Mouse (Mus musculus) liver, embryonic 14.5 days (tissue): Measurements from ENCODE around the gene Fxr1. TPM values are rescaled to one million over a fixed set of nuclear protein-coding genes. Genes with fewer than 3 reads are reported as not detected.
"Not testable (repeated sequence)": the region's sequence is repeated elsewhere in the genome, so short reads cannot be mapped to it uniquely, and the experiment has no call there.

Experiments used
- ATAC-seq: fragments of 200-750 bp; cut with Nextera tagmentation; 2 replicates; pipeline ENCODE4 v1.8.0; 2017; ENCODE audit warnings: moderate number of reproducible peaks, mild to moderate bottlenecking, moderate library complexity; ENCODE audit not compliant: insufficient read depth
- DNase-seq, 3 experiments: peaks; one replicate each; pipeline ENCODE4 v3.0.0-alpha.2; 2012 to 2013; ENCODE audit warnings: low read depth in 3 of 3, low spot score in 3 of 3
- H3K27ac ChIP-seq: fragments of 300-500 bp; sonication (generic); 2 replicates; pipeline ENCODE4 v1.5.1; 2014; ENCODE audit warnings: moderate library complexity, mild to moderate bottlenecking, control low read depth, inconsistent platforms
- H3K27me3 ChIP-seq: fragments of 300-500 bp; sonication (generic); 2 replicates; pipeline ENCODE4 v1.6.1; 2014; ENCODE audit warnings: mild to moderate bottlenecking, low read length, moderate library complexity; ENCODE audit not compliant: control insufficient read depth, insufficient read depth
- H3K36me3 ChIP-seq: fragments of 300-500 bp; sonication (generic); replicated peaks from 2 replicates; pipeline ENCODE4 v1.6.1; 2014; ENCODE audit warnings: low read depth; ENCODE audit not compliant: control insufficient read depth, insufficient read depth
- H3K4me1 ChIP-seq, 2 experiments: fragments of 200-500 bp in 1 of 2; fragments of 300-500 bp in 1 of 2; sonication (generic) in 1 of 2; replicated peaks; 2 replicates each; pipeline ENCODE4 v1.6.1; 2012 to 2014; ENCODE audit warnings: antibody characterized with exemption in 1 of 2, inconsistent platforms in 1 of 2, low read length in 1 of 2; ENCODE audit not compliant: control insufficient read depth in 2 of 2, insufficient read depth in 2 of 2
- H3K4me2 ChIP-seq: fragments of 300-500 bp; sonication (generic); 2 replicates; pipeline ENCODE4 v1.6.1; 2014; ENCODE audit warnings: low read depth, mild to moderate bottlenecking, control low read depth, moderate library complexity
- H3K4me3 ChIP-seq, 2 experiments: fragments of 200-500 bp in 1 of 2; fragments of 300-500 bp in 1 of 2; sonication (generic) in 1 of 2; 2 replicates each; pipeline ENCODE4 v1.5.1; 2012 to 2014; ENCODE audit warnings: low read depth in 2 of 2, low read length in 2 of 2, mild to moderate bottlenecking in 2 of 2, control low read depth in 1 of 2, inconsistent platforms in 1 of 2, moderate library complexity in 1 of 2; ENCODE audit not compliant: insufficient read depth in 1 of 2
- H3K9ac ChIP-seq: fragments of 300-500 bp; sonication (generic); replicated peaks from 2 replicates; pipeline ENCODE4 v1.6.1; 2014; ENCODE audit warnings: mild to moderate bottlenecking, control low read depth, moderate library complexity
- H3K9me3 ChIP-seq: fragments of 300-500 bp; sonication (generic); 2 replicates; pipeline ENCODE4 v1.6.1; 2016; ENCODE audit warnings: low read length, mixed read lengths; ENCODE audit not compliant: control insufficient read depth
- CTCF ChIP-seq: IDR thresholded peaks from 2 replicates; pipeline ENCODE4 v1.5.1; 2016; ENCODE audit warnings: antibody characterized with exemption, low read depth, control low read depth
- EP300 ChIP-seq: IDR thresholded peaks from 2 replicates; pipeline ENCODE4 v1.6.1; 2016; ENCODE audit warnings: antibody characterized with exemption, low read depth
- WGBS: fragments of 180-500 bp; shearing (Covaris S2); extraction: QIAGEN DNeasy Blood & Tissue Kit; methylation state at CpG from one replicate; pipeline ENCODE4 v1.1.7; 2014; ENCODE audit not compliant: insufficient replicate concordance; 5-methylcytosine and 5-hydroxymethylcytosine counted together
- polyA plus RNA-seq, 2 experiments: library from polyadenylated mRNA; depleted of rRNA in 1 of 2; stranded (reverse) in 1 of 2; unstranded in 1 of 2; fragments of >200 nt; fragmentation: Nextera tagmentation in 1 of 2; extraction: Ambion mirVana in 1 of 2; gene quantifications; 2 replicates each; pipeline versions ENCODE4 v1.2.1 to v1.2.3; 2012 to 2014

The Fxr1 gene
- polyA plus RNA-seq, 2 experiments = 25.8 to 26.8 TPM

DNA sequence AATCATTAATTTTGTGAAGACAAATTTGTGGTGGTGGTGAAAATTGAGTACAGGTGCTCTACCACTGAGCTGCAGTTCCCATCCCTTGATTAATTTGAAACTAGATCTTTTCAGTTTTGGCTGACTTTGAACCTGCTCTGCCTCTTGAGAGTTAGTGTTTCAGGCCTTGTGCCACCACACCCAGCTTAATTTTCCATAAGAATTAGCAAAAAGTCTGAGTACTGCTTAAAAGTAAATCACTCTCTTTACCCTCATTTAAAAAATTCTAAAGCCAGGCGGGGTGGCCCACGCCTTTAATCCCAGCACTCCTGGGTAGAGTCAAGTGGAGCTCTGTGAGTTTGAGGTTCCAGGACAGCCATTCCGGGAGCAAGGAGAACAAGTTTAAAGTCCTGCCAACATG, 16.0 kb downstream of the Fxr1 start:
- Histone ChIP-seq H3K36me3 (no peaks in the 10 kb centered on the region; the same call in 1 of the 2 replicates), H3K9me3 (no peaks in the 10 kb centered on the region), H3K27ac (no peak overlapping the region), H3K4me1 (no peaks in the 10 kb centered on the region; a peak in 1 of 4 replicates), H3K9ac (no peak overlapping the region), H3K4me3 (no peak overlapping the region), H3K27me3 (no peaks in the 10 kb centered on the region), H3K4me2 (no peak overlapping the region)
- TF ChIP-seq EP300 = no peak
- no peak for TF ChIP-seq CTCF
- WGBS = 78% methylated on average over 3 of the region's 3 CpGs
- ATAC-seq = no peak
- DNase-seq = no peak

DNA sequence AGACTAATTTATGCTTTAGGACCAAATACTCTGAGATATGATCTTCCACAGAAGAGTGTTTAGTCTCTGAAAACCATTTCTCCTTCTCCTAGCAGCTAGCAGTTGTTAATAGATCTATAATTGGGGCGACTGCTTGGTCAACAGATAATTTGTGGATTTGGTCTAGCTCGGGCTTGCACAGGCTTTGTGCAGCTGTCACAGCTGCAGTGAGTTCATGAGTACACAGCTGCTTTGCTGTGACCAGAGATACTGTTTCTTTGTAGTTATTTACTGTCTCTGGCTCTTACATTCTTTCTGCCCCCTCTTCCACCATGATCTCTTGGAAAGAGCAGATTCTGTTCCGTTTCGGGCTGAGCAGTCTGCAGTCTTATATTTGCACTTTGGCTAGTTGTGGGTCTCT, 22.2 kb downstream of the Fxr1 start:
- H3K27me3 ChIP-seq = no peaks in the 10 kb centered on the region
- ATAC-seq = no peak
- no peaks in the 10 kb centered on the region for H3K9me3 ChIP-seq
- WGBS = 83% methylated on average over 4 of the region's 4 CpGs
- no peaks in the 10 kb centered on the region for H3K4me1 ChIP-seq
- no peak overlapping the region for H3K9ac ChIP-seq
- no peak overlapping the region for H3K4me2 ChIP-seq
- H3K4me3 ChIP-seq = no peak overlapping the region
- TF ChIP-seq EP300 (no peak), CTCF (no peak)
- peaks cover 8% of the 10 kb centered on the region for H3K36me3 ChIP-seq
- H3K27ac ChIP-seq = no peak overlapping the region
- no peak for DNase-seq

DNA sequence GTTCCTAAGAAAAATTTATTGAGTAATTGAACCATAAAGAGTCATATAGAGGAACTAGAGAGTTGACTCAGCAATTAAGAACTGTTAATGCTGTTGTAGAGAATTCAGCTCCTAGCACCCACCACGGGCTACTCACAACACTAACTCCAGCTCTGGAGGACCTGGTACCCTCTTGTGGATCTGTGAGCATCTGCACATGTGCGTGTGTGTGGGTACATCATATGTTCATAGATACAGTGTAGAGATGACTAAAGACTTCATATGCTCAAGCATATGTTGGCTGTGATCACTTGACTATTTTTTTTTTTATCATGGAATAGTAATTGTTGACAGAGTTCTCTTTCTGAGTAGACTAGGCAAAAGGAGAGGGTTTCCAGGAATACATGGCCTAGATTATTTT, 42.6 kb downstream of the Fxr1 start:
- 89% methylated on average over 2 of the region's 2 CpGs for WGBS
- H3K36me3 ChIP-seq = peaks cover 33% of the 10 kb centered on the region

DNA sequence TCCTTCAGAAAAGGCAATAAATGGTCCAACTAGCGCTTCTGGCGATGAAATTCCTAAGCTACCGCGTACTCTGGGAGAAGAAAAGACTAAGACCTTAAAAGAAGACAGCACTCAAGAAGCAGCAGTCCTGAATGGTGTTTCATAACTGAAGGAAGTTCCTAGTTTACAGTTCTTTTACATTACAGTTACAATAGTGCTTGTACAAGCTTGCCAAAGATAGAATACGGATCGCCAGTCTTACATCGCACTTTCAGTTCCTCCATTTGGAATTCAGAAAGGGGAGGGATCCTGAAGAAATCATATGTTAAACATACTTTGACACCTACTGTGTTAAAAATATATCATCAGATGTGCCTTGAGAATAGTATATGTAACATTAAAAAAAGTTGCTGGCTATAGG, 49.2 kb downstream of the Fxr1 start:
- H3K9me3 ChIP-seq, H3K4me3 ChIP-seq, H3K4me2 ChIP-seq, H3K9ac ChIP-seq, H3K27ac ChIP-seq, ATAC-seq, DNase-seq, H3K4me1 ChIP-seq, H3K27me3 ChIP-seq: not testable (repeated sequence)
- WGBS = 94% methylated on average over 7 of the region's 7 CpGs
- peaks cover 21% of the 10 kb centered on the region for H3K36me3 ChIP-seq

More for the DNA sequence above, 42.6 kb downstream of the Fxr1 start:
- Histone ChIP-seq H3K27ac (no peak overlapping the region), H3K4me1 (no peaks in the 10 kb centered on the region), H3K9me3 (no peaks in the 10 kb centered on the region), H3K9ac (no peak overlapping the region), H3K4me3 (no peak overlapping the region), H3K27me3 (no peaks in the 10 kb centered on the region), H3K4me2 (no peak overlapping the region)
- no peak for ATAC-seq
- no peak for TF ChIP-seq CTCF
- no peak for TF ChIP-seq EP300
- no peak for DNase-seq

DNA sequence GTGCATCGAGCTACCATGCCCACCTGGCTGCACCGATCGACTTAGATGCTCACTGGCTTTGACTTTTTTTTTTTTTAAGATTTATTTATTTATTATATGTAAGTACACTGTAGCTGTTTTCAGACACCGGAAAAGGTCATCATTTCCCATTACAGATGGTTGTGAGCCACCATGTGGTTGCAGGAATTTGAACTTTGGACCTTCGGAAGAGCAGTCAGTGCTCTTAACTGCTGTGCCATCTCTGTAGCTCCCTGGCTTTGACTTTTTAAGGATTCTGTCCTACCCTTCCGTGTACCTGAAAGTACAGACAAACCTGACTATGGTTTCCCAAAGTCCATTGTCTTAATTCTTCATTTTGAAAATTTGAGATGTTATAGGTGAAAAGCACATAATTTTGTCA, 53.0 kb downstream of the Fxr1 start:
- ATAC-seq = no peak
- no peak for TF ChIP-seq EP300
- 88% methylated on average over 6 of the region's 6 CpGs for WGBS

More for the DNA sequence above, 53.0 kb downstream of the Fxr1 start:
- Histone ChIP-seq H3K27me3 (no peaks in the 10 kb centered on the region), H3K4me1 (no peaks in the 10 kb centered on the region), H3K9me3 (no peaks in the 10 kb centered on the region), H3K4me2 (no peak overlapping the region), H3K4me3 (no peak overlapping the region), H3K27ac (no peak overlapping the region), H3K36me3 (peaks cover 28% of the 10 kb centered on the region), H3K9ac (no peak overlapping the region)
- no peak for DNase-seq
